Mouse (Mus musculus): Measurements from ENCODE around the gene Rpl13.
"Not testable (repeated sequence)": the region's sequence is repeated elsewhere in the genome, so short reads cannot be mapped to it uniquely, and the experiment has no call there.

Rpl13 gene

GRCm38 (mm10) chr8:123101735-123102685 lies at the start of gene Rpl13:
TSS of gene Rpl13 (plus strand) at chr8:123102350.
- peak; percentile 98 for DNase-seq

GRCm38 (mm10) chr8:123062721-123063120 lies 39.4 kb upstream of the Rpl13 start, which contains the start of gene Spg7:
TSS of gene Spg7 (plus strand) at chr8:123062942.
- DNase-seq: no peak

- no peak for DNase-seq
Measured at GRCm38 (mm10) chr8:123064072-123064471, 38.1 kb upstream of the Rpl13 start.

GRCm38 (mm10) chr8:123064809-123065213 lies 37.3 kb upstream of the Rpl13 start:
- DNase-seq: no peak

- DNase-seq: peak; percentile 93
Measured at GRCm38 (mm10) chr8:123065214-123066100, 36.7 kb upstream of the Rpl13 start.

- DNase-seq: no peak
Measured at GRCm38 (mm10) chr8:123066101-123066683, 36.0 kb upstream of the Rpl13 start.

GRCm38 (mm10) chr8:123071176-123071575 lies 31.0 kb upstream of the Rpl13 start:
- no peak for DNase-seq

DNA sequence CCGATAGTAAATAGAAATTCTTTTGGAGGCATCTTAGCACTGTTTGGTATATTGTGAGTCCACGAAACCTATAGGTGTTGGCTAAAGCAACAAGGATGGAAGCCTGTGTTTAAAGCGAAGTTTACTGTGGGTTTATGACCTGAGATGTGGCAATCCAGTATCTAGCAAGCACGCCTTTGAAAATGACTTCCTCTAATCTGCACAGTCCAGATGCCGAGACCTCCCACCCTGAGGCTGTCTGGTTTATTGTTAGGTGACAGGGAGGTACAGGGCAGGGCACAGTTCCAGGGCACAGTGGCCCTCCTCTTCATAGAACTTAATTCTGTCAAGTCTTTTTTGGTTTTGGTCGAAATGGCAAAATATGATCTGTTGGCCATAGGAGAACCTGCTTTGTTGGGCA lies 24.9 kb upstream of the Rpl13 start:
- DNase-seq: no peak

GRCm38 (mm10) chr8:123082993-123083392 lies 19.2 kb upstream of the Rpl13 start:
- no peak for DNase-seq

DNA sequence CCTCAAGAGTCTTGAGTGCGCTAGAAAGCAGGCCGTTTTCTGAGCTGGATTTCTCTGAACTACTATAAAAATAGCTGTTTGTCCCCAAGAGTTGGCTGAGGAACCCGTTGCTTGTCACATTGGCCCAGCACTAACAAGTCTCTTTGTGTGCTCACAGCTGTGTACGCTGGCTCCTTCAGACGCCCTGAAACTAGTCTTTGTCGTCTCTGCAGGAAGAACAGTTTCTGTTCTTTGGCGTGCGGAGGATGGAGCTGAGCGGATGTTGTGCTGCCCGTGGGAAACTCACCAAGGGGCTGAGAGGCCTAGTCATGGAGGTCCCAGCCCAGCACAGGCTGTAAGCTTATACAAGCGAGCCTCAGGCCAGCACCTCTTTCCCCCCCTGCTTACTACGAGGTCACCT lies 18.5 kb upstream of the Rpl13 start:
- DNase-seq: no peak

DNA sequence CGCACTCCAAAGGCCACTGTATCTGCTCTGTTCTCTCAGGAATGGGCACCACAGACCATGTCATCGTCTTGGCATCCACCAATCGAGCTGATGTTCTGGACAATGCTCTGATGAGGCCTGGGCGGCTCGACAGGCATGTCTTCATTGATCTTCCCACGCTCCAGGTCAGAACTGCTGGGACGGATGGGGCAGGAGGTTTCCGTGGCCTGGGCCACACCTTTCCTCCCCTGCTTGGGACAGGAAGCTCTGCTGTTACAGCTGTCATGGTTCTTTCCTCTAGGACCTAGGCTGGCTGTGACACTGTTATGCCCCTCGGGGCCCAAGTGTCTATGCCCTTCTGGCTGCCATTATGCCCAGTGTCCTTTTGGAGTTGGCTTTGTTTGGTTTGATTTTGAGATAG lies 14.9 kb upstream of the Rpl13 start:
- no peak for DNase-seq

GRCm38 (mm10) chr8:123097216-123097615 lies 4.9 kb upstream of the Rpl13 start:
- DNase-seq: no peak

DNA sequence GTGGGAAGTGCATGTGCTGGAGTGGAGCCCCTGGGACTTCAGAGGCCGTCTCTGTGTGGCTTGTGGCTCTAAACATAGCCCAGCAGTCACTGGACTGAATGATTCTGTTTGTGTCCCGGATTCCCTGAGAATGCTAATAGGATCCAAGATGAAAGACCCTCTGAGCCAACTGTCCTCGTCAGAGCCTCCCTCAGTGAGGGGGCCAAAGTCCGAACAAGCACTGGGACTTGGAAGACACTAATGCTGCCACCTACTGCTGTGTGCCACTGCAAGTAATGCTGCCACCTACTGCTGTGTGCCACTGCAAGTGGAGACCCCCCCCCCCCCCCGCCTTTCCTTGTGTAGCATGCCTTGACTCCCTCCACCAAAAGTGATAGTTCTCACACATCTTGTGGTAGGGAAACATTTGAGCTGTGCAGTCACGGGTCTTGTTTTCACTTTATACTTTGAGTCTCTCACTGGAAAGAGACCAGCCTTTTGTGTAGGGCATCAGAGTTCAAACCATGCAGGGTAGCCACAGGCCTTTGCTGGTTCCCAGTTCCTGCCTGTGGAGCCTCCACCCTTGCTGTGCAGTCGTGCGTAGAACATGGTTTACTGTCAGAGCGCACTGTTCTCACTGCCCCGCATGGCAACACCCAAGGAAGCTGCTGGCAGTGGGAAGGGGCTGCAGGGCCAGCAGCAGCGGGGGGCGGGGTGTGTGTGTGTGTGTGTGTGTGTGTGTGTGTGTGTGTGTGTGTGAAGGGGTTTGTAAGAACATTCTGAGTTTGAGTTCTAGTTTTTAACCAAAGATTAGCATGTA lies 4.2 kb upstream of the Rpl13 start:
- no peak for DNase-seq

DNA sequence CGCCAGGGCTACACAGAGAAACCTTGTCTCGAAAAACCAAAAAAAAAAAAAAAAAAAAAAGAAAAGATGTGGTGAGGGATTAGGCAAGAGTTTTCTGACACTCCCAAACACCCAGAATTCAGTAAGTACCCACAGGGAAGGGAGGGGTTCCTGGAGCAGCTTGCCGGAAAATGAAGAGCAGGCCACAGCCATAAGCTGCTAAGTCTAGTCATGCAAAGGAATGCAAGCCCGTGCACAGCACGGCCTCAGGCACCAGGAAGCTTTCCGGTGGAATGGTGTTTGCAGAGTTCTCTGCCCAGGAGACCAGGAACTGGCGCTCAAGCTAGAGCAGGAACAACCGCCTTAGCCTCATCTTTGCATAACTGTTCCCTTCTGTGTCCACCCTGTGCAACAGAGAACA lies 1.9 kb upstream of the Rpl13 start:
- no peak for DNase-seq

GRCm38 (mm10) chr8:123101244-123101643 lies 906 bp upstream of the Rpl13 start:
- no peak for DNase-seq

GRCm38 (mm10) chr8:123102855-123103254 lies 705 bp downstream of the Rpl13 start:
- not testable (repeated sequence) for DNase-seq

DNA sequence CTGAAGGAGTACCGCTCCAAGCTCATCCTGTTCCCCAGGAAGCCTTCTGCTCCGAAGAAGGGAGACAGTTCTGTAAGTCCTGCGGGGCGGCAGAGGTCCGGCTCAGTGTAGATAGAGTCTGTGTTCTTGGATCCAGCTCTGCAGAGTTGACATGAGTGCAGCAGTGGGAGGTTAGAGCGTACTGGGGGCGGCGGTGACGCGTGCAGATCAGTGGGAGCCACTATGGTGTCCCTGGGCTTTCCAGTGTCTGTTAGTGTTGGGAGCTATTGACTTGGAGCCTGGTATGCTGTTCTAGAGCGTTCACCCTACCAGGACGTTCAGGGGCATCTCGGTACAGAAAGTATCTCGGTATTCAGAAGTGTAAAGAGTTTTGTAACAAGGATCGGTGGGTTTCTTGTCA lies 1.1 kb downstream of the Rpl13 start:
- DNase-seq: no peak

- DNase-seq: no peak
Measured at GRCm38 (mm10) chr8:123104046-123104767, 2.1 kb downstream of the Rpl13 start.

GRCm38 (mm10) chr8:123105553-123106326 lies 3.6 kb downstream of the Rpl13 start:
- DNase-seq: no peak

GRCm38 (mm10) chr8:123106531-123106930 lies 4.4 kb downstream of the Rpl13 start:
- no peak for DNase-seq

DNA sequence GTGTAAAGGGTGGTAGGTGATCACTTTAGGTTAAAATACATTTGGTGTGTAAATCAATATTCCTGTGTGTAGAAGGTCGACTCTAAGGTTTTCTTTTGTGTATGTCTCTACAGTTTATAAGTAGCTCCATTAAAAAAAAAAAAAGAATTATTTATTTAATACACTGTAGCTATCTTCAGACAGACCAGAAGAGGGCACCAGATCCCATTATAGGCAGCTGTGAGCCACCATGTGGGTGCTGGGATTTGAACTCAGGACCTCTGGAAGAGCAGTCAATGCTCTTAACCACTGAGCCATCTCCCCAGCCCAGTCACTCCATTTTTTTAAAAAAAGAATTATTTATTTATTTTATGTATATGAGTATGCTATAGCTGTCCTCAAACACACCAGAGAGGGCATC lies 5.9 kb downstream of the Rpl13 start:
- no peak for DNase-seq

All from cerebellum, adult 8-10 months (tissue).